Mouse (Mus musculus) urinary bladder, adult 18-20 months (tissue): ENCODE data around the gene Pde3a.

ENCODE experiments used
- DNase-seq, 2 experiments: peaks; one replicate each; pipeline ENCODE4 v3.0.0; 2022; ENCODE audit warnings: low spot score in 2 of 2, mixed read lengths in 2 of 2

The Pde3a gene

GRCm38 (mm10) chr6:141267888-141268570, 19.0 kb downstream of the Pde3a start:
- no peak for DNase-seq

DNA sequence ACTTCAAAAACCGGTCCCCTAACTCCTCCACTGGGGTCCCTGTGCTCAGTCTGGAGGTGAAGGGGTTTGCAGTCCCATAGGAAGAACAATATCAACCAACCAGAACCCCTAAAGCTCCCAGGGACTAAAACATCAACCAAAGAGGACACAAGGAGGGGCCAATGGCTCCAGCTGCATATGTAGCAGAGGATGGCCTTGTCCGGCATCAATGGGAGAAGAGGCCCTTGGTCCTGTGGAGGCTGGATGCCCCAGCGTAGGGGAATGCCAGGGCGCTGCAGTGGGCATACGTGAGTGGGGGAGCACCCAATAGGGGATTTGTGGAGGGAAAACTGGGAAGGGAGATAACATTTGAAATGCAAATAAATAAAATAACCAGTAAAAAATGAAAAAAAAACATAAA, 19.8 kb downstream of the Pde3a start:
- DNase-seq, result no peak

DNA sequence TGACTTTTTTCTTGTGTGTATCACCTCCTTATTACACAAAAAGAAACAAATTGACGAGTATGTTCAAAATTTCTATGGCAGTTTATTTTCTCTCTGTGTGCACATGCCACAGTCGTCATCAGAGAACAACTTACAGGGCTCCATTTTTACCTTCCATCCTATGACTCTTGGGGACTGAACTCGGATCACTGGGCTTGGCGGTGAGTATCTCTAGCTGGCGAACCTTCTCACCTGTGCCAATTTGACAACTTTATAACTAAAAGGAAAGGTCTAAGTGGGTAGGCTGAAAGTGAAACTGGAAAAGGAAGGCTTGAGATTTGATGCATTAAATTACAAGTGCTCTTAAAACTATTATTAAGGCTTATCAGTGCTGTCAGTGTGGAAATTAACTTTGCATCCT, 22.1 kb downstream of the Pde3a start:
- no peak for DNase-seq

- no peak for DNase-seq
Observed at GRCm38 (mm10) chr6:141271579-141271978, 22.5 kb downstream of the Pde3a start.

DNA sequence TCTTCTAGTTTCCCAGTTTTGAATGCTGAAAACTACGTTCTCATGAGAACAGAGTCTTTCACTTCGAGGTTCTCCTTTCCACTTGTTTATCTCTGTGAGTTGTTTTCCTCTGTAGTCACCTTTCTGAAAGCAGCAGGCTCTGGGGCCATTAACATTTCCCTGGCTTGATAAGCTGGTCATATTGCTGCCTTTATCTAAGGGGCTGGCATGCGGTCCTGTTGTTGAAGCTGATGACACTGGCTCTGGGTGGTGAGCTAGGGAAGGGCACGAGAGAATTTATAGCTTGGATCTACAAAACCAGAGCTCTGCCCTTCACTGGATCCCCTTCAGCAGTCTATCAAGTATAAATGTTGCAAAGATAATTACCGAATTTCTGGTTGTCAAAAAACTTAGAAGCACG, 24.6 kb downstream of the Pde3a start:
- DNase-seq, result no peak

GRCm38 (mm10) chr6:141281685-141282084, 32.6 kb downstream of the Pde3a start:
- no peak for DNase-seq

DNA sequence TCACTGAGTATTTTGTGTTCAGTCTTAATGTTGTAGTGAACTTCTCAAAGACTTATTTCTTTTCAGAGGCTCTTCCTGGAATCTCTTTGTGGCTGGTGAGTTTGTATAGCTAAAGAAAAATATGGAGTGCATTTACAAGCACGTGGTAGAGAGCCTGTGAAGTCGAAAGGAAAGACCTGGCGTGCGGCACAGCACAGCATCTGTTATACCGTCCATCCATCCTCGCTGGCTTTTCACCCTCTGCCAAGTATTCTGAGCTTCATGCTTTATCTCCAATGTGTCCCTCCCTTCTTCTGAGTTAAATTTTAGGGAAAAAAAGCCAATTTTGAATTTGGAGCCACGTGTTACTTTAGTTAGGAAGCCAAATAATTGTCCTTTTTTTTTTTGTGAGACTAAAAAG, 33.7 kb downstream of the Pde3a start:
- no peak for DNase-seq

DNA sequence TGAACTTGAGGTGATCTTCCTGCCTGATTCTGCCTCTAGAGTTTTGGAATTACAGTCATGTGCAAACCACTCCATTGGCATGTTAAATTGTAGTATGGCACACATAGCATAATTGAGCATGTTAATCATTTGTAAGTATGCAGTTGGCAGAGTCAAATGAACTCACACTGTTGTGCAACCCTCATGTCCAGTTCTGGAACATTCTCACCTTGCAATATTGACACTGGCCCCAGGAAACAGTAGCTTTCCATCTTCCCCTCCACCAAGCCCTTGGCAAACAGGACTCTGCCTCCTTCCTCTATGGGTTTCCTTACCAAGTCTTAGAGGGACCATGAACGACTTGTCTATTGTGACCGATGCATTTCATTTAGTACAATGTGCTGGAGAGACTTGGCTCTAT, 42.1 kb downstream of the Pde3a start:
- no peak for DNase-seq

DNA sequence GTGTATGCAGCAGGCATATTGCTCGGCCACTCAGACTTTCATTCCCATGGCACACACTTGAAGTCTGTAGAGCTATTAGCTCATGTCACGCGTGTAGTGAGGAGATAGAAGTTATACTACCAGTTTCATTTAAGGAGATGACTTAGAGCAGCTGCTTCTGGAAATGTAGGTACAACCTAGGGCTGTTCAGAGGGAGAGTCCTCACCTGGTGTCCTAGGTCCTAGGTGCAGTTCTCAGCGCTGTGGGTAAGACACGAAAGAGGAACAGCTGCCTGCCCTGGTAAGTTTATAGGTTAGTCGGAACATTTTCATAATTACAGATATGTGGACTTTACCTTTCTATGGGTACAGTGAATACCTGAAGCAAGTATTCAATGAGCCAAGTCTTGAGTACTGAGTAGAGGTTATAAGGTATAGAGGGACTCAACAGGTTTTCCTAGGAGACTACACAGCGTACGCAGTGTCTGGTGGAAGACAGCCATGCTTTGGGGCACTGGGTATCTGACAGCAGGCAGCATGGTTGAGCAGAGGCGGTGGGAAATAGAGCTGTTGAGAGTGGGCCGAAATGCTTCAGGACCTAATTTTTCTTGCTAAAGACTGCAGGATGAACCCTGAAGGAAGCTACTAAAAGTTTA, 43.9 kb downstream of the Pde3a start:
- DNase-seq, result no peak

DNA sequence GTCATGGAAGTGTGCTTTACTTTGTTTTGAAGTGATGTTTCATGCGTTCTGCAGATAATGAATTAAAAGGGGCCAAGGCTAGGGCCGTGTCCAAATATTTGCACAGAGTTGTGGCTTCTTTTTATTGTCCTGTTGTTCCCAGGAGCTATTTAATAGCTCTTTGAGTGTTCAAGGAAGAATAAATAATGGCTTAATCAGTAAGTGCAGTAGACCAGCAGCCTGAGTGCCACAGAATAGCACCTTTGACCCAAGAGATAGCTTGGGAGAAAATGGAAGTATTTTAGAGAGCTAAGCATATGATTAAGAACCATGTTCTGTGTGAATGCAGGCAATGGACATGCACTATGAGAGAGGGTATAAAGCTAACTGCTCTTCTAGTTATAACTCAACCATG, 44.4 kb downstream of the Pde3a start:
- DNase-seq, result no peak

- no peak for DNase-seq
Observed at GRCm38 (mm10) chr6:141295264-141295663, 46.2 kb downstream of the Pde3a start.

- no peak for DNase-seq
Observed at GRCm38 (mm10) chr6:141301750-141302748, 53.0 kb downstream of the Pde3a start.

DNA sequence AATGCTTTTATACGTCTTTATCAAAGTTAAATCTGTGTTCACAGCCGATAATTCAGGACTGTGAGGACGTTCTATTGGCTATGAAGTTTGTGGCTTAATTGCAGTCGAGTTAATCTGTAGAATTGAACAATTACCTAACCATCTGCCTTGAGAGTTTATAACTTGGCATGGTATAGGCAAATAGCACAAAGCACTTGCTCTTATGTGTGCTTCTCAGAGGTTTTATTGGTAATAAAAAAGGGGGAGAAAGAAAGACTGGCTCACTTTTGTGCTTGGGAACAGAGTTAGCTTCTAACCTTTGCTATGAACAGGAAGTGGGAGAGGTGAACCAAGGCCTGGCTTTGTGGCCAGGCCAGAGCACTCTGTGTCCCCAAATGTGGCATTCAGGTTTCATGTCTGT, 53.8 kb downstream of the Pde3a start:
- no peak for DNase-seq

GRCm38 (mm10) chr6:141307326-141307725, 58.3 kb downstream of the Pde3a start:
- DNase-seq, result no peak

GRCm38 (mm10) chr6:141308451-141308850, 59.4 kb downstream of the Pde3a start:
- DNase-seq, result peak in 1 of 2 experiments; percentile 42

GRCm38 (mm10) chr6:141309872-141310271, 60.8 kb downstream of the Pde3a start:
- no peak for DNase-seq

DNA sequence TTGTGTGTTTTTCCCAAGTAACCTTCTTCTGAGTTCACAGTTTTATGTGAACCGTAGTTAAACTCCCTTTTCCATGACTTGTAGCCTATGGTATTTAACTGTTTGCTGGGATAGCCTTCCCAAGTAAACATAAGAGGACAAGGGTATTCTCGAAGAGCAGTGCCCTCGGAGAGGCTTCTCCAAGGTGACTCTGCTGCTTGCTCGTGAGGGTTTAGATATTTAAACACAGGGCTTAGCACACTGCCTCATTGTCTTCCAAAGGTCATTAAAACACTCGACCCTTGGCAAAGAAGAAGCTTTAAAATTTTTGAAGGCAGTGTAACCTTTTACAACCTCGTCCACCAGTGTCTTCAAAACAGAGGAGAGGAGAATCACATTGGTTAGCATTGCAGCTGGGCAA, 61.3 kb downstream of the Pde3a start:
- DNase-seq, result no peak

GRCm38 (mm10) chr6:141311615-141312014, 62.5 kb downstream of the Pde3a start:
- DNase-seq, result peak in 1 of 2 experiments; percentile 46

DNA sequence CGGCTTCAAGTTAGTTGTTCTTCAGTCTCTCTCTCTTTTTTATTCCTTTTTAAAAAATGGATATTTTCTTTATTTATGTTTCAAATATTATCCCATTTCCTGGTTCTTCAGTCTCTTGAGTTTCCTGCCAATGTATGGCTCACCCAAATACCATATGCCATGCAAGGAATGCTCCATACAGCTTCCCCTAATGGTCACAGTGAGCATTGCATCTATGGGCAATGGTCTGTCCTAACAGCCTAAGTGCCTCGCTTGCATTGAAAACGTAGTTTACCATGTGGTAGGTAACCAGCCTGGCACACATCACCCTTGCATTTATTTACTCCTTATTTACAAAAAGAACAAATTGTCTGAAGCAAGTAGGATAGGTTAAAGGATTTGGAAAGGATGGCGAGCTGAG, 64.0 kb downstream of the Pde3a start:
- no peak for DNase-seq

GRCm38 (mm10) chr6:141318440-141318839, 69.4 kb downstream of the Pde3a start:
- DNase-seq, result no peak

- DNase-seq, result no peak
Observed at GRCm38 (mm10) chr6:141321253-141321652, 72.2 kb downstream of the Pde3a start.

DNA sequence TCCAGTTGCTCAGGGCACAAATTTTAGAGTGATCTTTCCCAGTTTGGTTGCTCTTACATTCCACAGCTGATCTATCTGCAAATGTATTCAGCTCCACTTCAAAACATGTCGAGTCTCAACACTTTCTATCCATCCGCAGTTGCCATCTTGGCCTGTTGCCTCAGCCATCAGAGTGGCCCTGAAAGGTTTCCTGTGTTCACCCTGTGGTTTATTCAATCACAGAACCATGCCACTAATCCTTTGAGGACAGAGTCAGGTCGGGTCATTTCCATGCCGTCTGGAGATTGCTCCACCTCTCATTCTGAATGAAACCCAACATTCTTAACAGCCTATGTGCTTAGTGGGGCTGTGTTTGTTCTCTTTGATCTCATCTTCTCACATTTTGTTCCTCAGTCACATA, 73.9 kb downstream of the Pde3a start:
- no peak for DNase-seq
